In genomic region chr2:25657246-25657645, GRCm38 (mm10) we compare ENCODE assay signal across 19 mouse cellular contexts. TPM values are rescaled to one million over a fixed set of nuclear protein-coding genes. Genes with fewer than 3 reads are reported as not detected.
DNase-seq lines count a peak whose midpoint lies in the region; ATAC-seq and TF ChIP-seq lines count a peak whose summit lies in the region.
"Had no signal": no experiment of that assay in that cellular context is flagged by ENCODE, and none has a peak within 500 bp of the region (broad histone marks: within the 10 kb centered on the region; RNA-seq: fewer than 3 reads in every experiment).

No protein-coding gene starts in this region.

- H3K4me2 ChIP-seq in forebrain, embryonic 14.5 days (ENCODE audit: low read length) = no peak overlapping the region
- H3K4me2 ChIP-seq in forebrain, postnatal 0 days (ENCODE audit: low read depth) = no peak overlapping the region
- H3K4me2 ChIP-seq in liver, embryonic 11.5 days = no peak overlapping the region
- H3K4me2 ChIP-seq: embryonic facial prominence, embryonic 12.5 days; limb, embryonic 12.5 days had no signal

- no peak for TF ChIP-seq CTCF in forebrain, postnatal 0 days (IDR thresholded peaks at IDR 0.05; ENCODE audit: low read depth)
- no peak for TF ChIP-seq CTCF in liver, adult 2 months (IDR thresholded peaks at IDR 0.05; ENCODE audit: low read depth, low read length)

- no peak for TF ChIP-seq POLR2A in liver, adult 2 months (IDR thresholded peaks at IDR 0.05; ENCODE audit: extremely low read depth, insufficient read depth, low read length)

- no peaks in the 10 kb centered on the region for H3K36me3 ChIP-seq in forebrain, embryonic 14.5 days (ENCODE audit: control insufficient read depth, insufficient read depth, low read length)
- no peaks in the 10 kb centered on the region for H3K36me3 ChIP-seq in forebrain, postnatal 0 days (ENCODE audit: insufficient read depth)
- no peaks in the 10 kb centered on the region for H3K36me3 ChIP-seq in liver, adult 2 months (ENCODE audit: control insufficient read depth, insufficient read depth, low read length)
- no peaks in the 10 kb centered on the region for H3K36me3 ChIP-seq in liver, embryonic 11.5 days (ENCODE audit: control insufficient read depth, insufficient read depth, low read length)
- H3K36me3 ChIP-seq: embryonic facial prominence, embryonic 12.5 days; limb, embryonic 12.5 days had no signal

- H3K9me3 ChIP-seq in forebrain, embryonic 14.5 days (replicated peaks; ENCODE audit: control insufficient read depth, low read length) = no peaks in the 10 kb centered on the region
- H3K9me3 ChIP-seq in forebrain, postnatal 0 days (ENCODE audit: low read length) = no peaks in the 10 kb centered on the region
- no peaks in the 10 kb centered on the region for H3K9me3 ChIP-seq in liver, embryonic 11.5 days (ENCODE audit: control insufficient read depth, low read length)
- H3K9me3 ChIP-seq: embryonic facial prominence, embryonic 12.5 days; limb, embryonic 12.5 days had no signal

- no peak overlapping the region for H3K27ac ChIP-seq in forebrain, embryonic 14.5 days (ENCODE audit: low read depth, low read length)
- H3K27ac ChIP-seq in forebrain, postnatal 0 days (ENCODE audit: low read depth, low read length) = no peak overlapping the region
- H3K27ac ChIP-seq in liver, adult 2 months (replicated peaks; ENCODE audit: insufficient read depth, low read depth, low read length) = no peak overlapping the region
- H3K27ac ChIP-seq in liver, embryonic 11.5 days (ENCODE audit: low read depth, low read length) = no peak overlapping the region
- H3K27ac ChIP-seq: embryonic facial prominence, embryonic 12.5 days; limb, embryonic 12.5 days had no signal

- H3K9ac ChIP-seq in forebrain, embryonic 14.5 days (ENCODE audit: low read length) = no peak overlapping the region
- no peak overlapping the region for H3K9ac ChIP-seq in forebrain, postnatal 0 days
- no peak overlapping the region for H3K9ac ChIP-seq in liver, adult 2 months (ENCODE audit: low read depth, low read length)
- H3K9ac ChIP-seq in liver, embryonic 11.5 days (ENCODE audit: low read depth, low read length) = no peak overlapping the region
- H3K9ac ChIP-seq: embryonic facial prominence, embryonic 12.5 days; limb, embryonic 12.5 days had no signal

- peak; percentile 1 for DNase-seq in forebrain, embryonic 14.5 days (ENCODE audit: low spot score)
- no peak for DNase-seq in forebrain, postnatal 0 days
- peak; percentile 17 for DNase-seq in liver, adult 2 months (ENCODE audit: extremely low read depth, low read depth, low spot score)
- DNase-seq in liver, embryonic 11.5 days (ENCODE audit: low spot score) = no peak
- DNase-seq in brain, adult 2 months (ENCODE audit: low read depth, low spot score) = peak; percentile 32
- peak; percentile 47 to 70 for DNase-seq in cerebellum, postnatal 25 days
- no peak for DNase-seq in MN1 (ENCODE audit: low spot score)
- DNase-seq in right cerebral cortex, postnatal 14 days = no peak
- DNase-seq: retina, postnatal 1 day had no signal

- H3K4me3 ChIP-seq in forebrain, embryonic 14.5 days (ENCODE audit: low read depth, low read length) = no peak overlapping the region
- no peak overlapping the region for H3K4me3 ChIP-seq in forebrain, postnatal 0 days (ENCODE audit: low read depth, low read length)
- H3K4me3 ChIP-seq in liver, adult 2 months (ENCODE audit: insufficient read depth, low read depth, low read length) = no peak overlapping the region
- H3K4me3 ChIP-seq in liver, embryonic 11.5 days (ENCODE audit: low read depth, low read length) = no peak overlapping the region
- H3K4me3 ChIP-seq: embryonic facial prominence, embryonic 12.5 days; limb, embryonic 12.5 days had no signal

- no peaks in the 10 kb centered on the region for H3K27me3 ChIP-seq in forebrain, embryonic 14.5 days (replicated peaks; ENCODE audit: control insufficient read depth, insufficient read depth, low read length)
- no peaks in the 10 kb centered on the region for H3K27me3 ChIP-seq in forebrain, postnatal 0 days (ENCODE audit: insufficient read depth, low read length)
- no peaks in the 10 kb centered on the region for H3K27me3 ChIP-seq in liver, adult 2 months (ENCODE audit: control insufficient read depth, insufficient read depth, low read length)
- 0 out of 2 replicates have a peak, but pooled peaks cover 3% of the 10 kb centered on the region for H3K27me3 ChIP-seq in liver, embryonic 11.5 days (replicated peaks; ENCODE audit: control insufficient read depth, insufficient read depth, low read length)
- H3K27me3 ChIP-seq: embryonic facial prominence, embryonic 12.5 days had no signal

- ATAC-seq in forebrain, embryonic 14.5 days = no peak
- ATAC-seq in forebrain, postnatal 0 days = no peak
- no peak for ATAC-seq in liver, embryonic 11.5 days (replicated peaks; ENCODE audit: low FRiP score)
- ATAC-seq: activated CD4-positive, CD25-positive, alpha-beta regulatory T cell, adult 4 months; intestine, embryonic 16.5 days had no signal

- no peaks in the 10 kb centered on the region for H3K4me1 ChIP-seq in forebrain, embryonic 14.5 days (ENCODE audit: control insufficient read depth, insufficient read depth, low read length)
- H3K4me1 ChIP-seq in forebrain, postnatal 0 days (ENCODE audit: insufficient read depth) = no peaks in the 10 kb centered on the region
- 0 out of 2 replicates have a peak, but pooled peaks cover 3% of the 10 kb centered on the region for H3K4me1 ChIP-seq in liver, adult 2 months (ENCODE audit: control insufficient read depth, insufficient read depth, low read length)
- H3K4me1 ChIP-seq in liver, embryonic 11.5 days (replicated peaks; ENCODE audit: control insufficient read depth, insufficient read depth, low read length) = no peaks in the 10 kb centered on the region
- H3K4me1 ChIP-seq: embryonic facial prominence, embryonic 12.5 days; limb, embryonic 12.5 days had no signal

- no peaks in the 10 kb centered on the region for H3K79me2 ChIP-seq in liver, adult 2 months (ENCODE audit: control insufficient read depth, insufficient read depth, low read length)

- WGBS in forebrain, embryonic 14.5 days = 75% methylated on average over 4 of the region's 4 CpGs
- WGBS in forebrain, postnatal 0 days = 70% methylated on average over 4 of the region's 4 CpGs
- 60% methylated on average over 4 of the region's 4 CpGs for WGBS in liver, adult 2 months
- 82% methylated on average over 4 of the region's 4 CpGs for WGBS in liver, embryonic 11.5 days

RNA-seq across cellular contexts. Expression of gene Lcn5, which starts 0.5 kb away (rescaled TPM):
- not detected in 2 replicates for polyA plus RNA-seq in forebrain, embryonic 14.5 days (2014; fragmentation: Nextera tagmentation; extraction: Ambion mirVana)
- total RNA-seq in forebrain, postnatal 0 days (2014; rRNA removed) = not detected in 2 replicates
- not detected in 2 replicates for polyA plus RNA-seq in forebrain, postnatal 0 days (2015; fragmentation: Nextera tagmentation; extraction: Ambion mirVana)
- not detected in 2 replicates for total RNA-seq in liver, adult 2 months (2014; rRNA removed)
- not detected in 2 replicates for polyA plus RNA-seq in liver, adult 2 months (2012; rRNA removed)
- not detected in 2 replicates for polyA plus RNA-seq in liver, embryonic 11.5 days (2014; fragmentation: Nextera tagmentation; extraction: Ambion mirVana)
- total RNA-seq: layer of hippocampus, postnatal 36 days; megakaryocyte, adult 5-6 weeks; MEL had no signal
- polyA plus RNA-seq: activated CD4-positive, CD25-positive, alpha-beta regulatory T cell, adult 4 months; embryonic facial prominence, embryonic 12.5 days; hindbrain, embryonic 11.5 days; intestine, embryonic 16.5 days; limb, embryonic 12.5 days; neural tube, embryonic 14.5 days; stomach, embryonic 16.5 days had no signal

RNA-seq across cellular contexts. Expression of gene Lcn8, which starts 4.3 kb away (rescaled TPM):
- polyA plus RNA-seq in forebrain, embryonic 14.5 days (2014; fragmentation: Nextera tagmentation; extraction: Ambion mirVana) = not detected in 2 replicates
- not detected in 2 replicates for total RNA-seq in forebrain, postnatal 0 days (2014; rRNA removed)
- polyA plus RNA-seq in forebrain, postnatal 0 days (2015; fragmentation: Nextera tagmentation; extraction: Ambion mirVana) = not detected in 2 replicates
- not detected in 2 replicates for total RNA-seq in liver, adult 2 months (2014; rRNA removed)
- not detected in 2 replicates for polyA plus RNA-seq in liver, adult 2 months (2012; rRNA removed)
- not detected in 2 replicates for polyA plus RNA-seq in liver, embryonic 11.5 days (2014; fragmentation: Nextera tagmentation; extraction: Ambion mirVana)
- total RNA-seq: layer of hippocampus, postnatal 36 days; megakaryocyte, adult 5-6 weeks; MEL had no signal
- polyA plus RNA-seq: activated CD4-positive, CD25-positive, alpha-beta regulatory T cell, adult 4 months; hindbrain, embryonic 11.5 days; intestine, embryonic 16.5 days; limb, embryonic 12.5 days; neural tube, embryonic 14.5 days; stomach, embryonic 16.5 days had no signal

RNA-seq across cellular contexts. Expression of gene Lcn6, which starts 19.3 kb away (rescaled TPM):
- polyA plus RNA-seq in forebrain, embryonic 14.5 days (2014; fragmentation: Nextera tagmentation; extraction: Ambion mirVana) = not detected in 2 replicates
- not detected in 2 replicates for total RNA-seq in forebrain, postnatal 0 days (2014; rRNA removed)
- not detected in 2 replicates for polyA plus RNA-seq in forebrain, postnatal 0 days (2015; fragmentation: Nextera tagmentation; extraction: Ambion mirVana)
- total RNA-seq in liver, adult 2 months (2014; rRNA removed) = not detected in 2 replicates
- not detected in 2 replicates for polyA plus RNA-seq in liver, adult 2 months (2012; rRNA removed)
- polyA plus RNA-seq in liver, embryonic 11.5 days (2014; fragmentation: Nextera tagmentation; extraction: Ambion mirVana) = not detected in 2 replicates
- total RNA-seq: layer of hippocampus, postnatal 36 days; megakaryocyte, adult 5-6 weeks; MEL had no signal
- polyA plus RNA-seq: activated CD4-positive, CD25-positive, alpha-beta regulatory T cell, adult 4 months; embryonic facial prominence, embryonic 12.5 days; hindbrain, embryonic 11.5 days; intestine, embryonic 16.5 days; limb, embryonic 12.5 days; neural tube, embryonic 14.5 days; stomach, embryonic 16.5 days had no signal

RNA-seq across cellular contexts. Expression of gene Lcn10, which starts 25.3 kb away (rescaled TPM):
- not detected in 2 replicates for polyA plus RNA-seq in forebrain, embryonic 14.5 days (2014; fragmentation: Nextera tagmentation; extraction: Ambion mirVana)
- total RNA-seq in forebrain, postnatal 0 days (2014; rRNA removed) = not detected in 2 replicates
- polyA plus RNA-seq in forebrain, postnatal 0 days (2015; fragmentation: Nextera tagmentation; extraction: Ambion mirVana) = not detected in 2 replicates
- total RNA-seq in liver, adult 2 months (2014; rRNA removed) = not detected in 2 replicates
- polyA plus RNA-seq in liver, adult 2 months (2012; rRNA removed) = not detected in 2 replicates
- polyA plus RNA-seq in liver, embryonic 11.5 days (2014; fragmentation: Nextera tagmentation; extraction: Ambion mirVana) = not detected in 2 replicates
- total RNA-seq: layer of hippocampus, postnatal 36 days; megakaryocyte, adult 5-6 weeks; MEL had no signal
- polyA plus RNA-seq: activated CD4-positive, CD25-positive, alpha-beta regulatory T cell, adult 4 months; embryonic facial prominence, embryonic 12.5 days; intestine, embryonic 16.5 days; limb, embryonic 12.5 days; neural tube, embryonic 14.5 days; stomach, embryonic 16.5 days had no signal

RNA-seq across cellular contexts. Expression of gene Fcna, which starts 29.4 kb away (rescaled TPM):
- 2.0 and 3.7 TPM in 2 replicates for polyA plus RNA-seq in forebrain, embryonic 14.5 days (2014; fragmentation: Nextera tagmentation; extraction: Ambion mirVana)
- total RNA-seq in forebrain, postnatal 0 days (2014; rRNA removed) = 3.3 and 4.7 TPM in 2 replicates
- 5.2 and 6.7 TPM in 2 replicates for polyA plus RNA-seq in forebrain, postnatal 0 days (2015; fragmentation: Nextera tagmentation; extraction: Ambion mirVana)
- 35.4 and 63.2 TPM in 2 replicates for total RNA-seq in liver, adult 2 months (2014; rRNA removed)
- 27.1 and 36.5 TPM in 2 replicates for polyA plus RNA-seq in liver, adult 2 months (2012; rRNA removed)
- 31.1 and 33.4 TPM in 2 replicates for polyA plus RNA-seq in liver, embryonic 11.5 days (2014; fragmentation: Nextera tagmentation; extraction: Ambion mirVana)
- total RNA-seq: MEL had no signal

Comparison
In these comparisons a context has a peak if more than half of its experiments do, and no peak if none do; other contexts are left out.
1. DNase-seq: peak in forebrain, embryonic 14.5 days (single experiment), liver, adult 2 months (single experiment), brain, adult 2 months (single experiment) and cerebellum, postnatal 25 days (2 of 2); none in forebrain, postnatal 0 days (single experiment), liver, embryonic 11.5 days (single experiment), MN1 (single experiment) and right cerebral cortex, postnatal 14 days (single experiment).